Mouse (Mus musculus) NIH3T3 (cell line): ENCODE measurements at regions not wholly inside any gene's neighbourhood (a gene's known extent, or its start where the extent isn't known, plus 50 kb on each side); places are given as distances from the start of the nearest gene placed in this dataset.

ENCODE experiments used
- DNase-seq: peaks from one replicate; pipeline ENCODE4 v3.0.0-alpha.2; 2012; ENCODE audit warnings: low read depth

DNA sequence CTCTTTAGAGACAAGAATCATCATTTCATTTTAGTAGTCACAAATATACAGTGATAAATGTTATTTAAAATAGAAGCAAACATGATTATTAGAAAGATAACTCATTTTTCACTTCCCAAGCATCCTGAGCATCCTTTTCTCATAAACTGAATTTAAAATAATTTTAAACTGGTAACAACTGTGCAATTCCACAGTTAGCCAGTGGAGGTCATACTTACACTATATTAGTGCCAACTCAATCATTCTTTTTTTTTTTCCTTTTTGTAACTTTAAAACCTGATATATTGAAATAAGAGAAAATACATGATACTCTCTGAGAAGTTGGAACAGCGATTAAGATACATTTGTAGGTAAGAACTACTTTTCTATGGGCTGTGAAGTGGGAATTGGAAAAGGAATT lies 113.2 kb upstream of the Gm17509 start:
- DNase-seq, result peak; percentile 72

DNA sequence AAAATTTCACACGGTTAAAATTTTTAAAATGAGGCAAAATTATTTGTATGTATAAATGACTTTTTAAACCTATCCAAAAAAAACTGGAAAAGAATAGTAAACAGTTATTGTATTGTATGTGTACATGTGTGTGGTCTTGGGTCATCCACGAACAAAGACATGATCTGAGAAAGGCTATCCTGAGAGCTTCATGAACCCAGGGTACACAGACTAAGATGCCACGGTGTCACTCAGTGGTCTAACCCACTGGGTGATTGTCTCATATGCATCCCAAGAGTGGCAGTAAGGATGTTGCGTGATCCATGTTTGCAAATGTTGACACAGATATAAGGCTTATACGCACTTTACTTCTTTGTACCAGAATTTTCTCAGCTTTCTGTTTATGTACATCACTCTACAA lies 113.7 kb upstream of the Gm17509 start:
- DNase-seq, result no peak

DNA sequence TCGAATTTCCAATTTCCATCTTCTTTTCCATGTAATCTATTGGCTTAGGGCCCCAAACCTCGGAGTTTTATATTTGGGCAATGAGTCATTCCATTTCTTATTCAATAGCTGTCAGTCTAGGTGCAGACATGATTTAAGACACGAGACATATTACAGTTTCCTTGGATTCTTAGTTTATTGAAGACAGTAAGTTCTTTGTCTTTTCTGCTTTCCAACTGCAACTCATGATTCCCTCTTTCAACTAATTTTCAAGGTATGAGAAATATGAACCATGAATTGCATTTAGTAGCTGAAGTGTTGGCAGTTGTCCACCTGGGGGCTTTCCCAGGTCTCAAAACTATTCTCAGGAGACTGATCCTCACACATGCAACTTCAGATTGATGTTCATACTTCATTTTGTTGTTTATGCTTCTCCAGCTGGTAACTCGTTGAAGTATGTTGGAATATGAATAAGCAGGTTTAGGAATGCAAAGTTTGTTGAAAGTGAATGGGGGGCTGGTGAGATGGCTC lies 160.3 kb upstream of the Gm17509 start:
- peak; percentile 91 for DNase-seq

DNA sequence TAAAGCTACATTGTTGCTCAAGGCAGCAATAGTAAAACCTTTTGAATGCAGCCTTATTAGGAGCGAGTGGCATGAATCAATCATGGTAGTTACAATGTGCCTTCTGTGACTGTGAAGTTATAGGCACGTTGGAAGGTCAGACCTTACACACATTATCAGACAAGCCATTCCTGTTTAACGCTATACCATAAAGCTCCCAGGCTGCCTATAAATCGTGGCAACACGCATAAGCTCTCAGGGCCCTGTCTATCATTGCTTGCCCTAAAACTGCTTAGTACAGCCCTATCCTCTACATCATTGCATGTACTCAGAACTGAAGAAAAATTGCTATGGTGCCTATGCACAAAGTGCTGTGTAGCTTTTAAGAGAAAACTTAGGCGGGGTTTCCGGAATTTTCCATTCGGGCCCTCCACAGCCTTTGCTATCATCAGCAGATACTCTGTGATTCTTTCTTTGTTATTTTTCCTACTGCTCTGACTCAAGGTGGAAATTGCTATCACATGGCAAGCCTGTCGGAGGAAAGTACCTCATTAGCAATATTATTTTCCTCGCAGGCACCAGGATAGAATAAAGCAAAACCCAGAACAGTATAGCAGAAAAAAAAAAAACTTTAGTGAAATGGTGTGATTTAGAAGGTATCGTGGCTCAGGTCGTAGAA lies 162.7 kb upstream of the Gm17509 start:
- DNase-seq, result peak; percentile 10

DNA sequence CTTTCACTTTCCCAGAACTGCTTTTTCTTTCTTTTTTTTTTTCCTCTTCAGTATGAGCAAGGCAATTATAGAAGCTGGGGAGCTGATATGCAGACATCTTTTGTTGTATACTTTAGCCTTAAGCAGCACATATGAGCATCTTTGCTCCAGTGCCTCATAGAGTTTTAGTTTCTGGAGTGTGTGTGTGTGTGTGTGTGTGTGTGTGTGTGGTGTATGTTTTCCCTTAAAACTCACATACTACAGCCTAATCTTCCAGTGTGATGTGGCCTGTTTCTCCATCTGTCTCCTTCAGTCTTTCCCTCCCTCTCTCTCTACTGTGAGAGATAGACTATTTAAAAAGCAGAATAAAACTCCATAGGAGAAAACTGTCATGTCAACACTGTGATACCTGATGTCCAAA lies 169.4 kb upstream of the Gm17509 start:
- peak; percentile 5 for DNase-seq

DNA sequence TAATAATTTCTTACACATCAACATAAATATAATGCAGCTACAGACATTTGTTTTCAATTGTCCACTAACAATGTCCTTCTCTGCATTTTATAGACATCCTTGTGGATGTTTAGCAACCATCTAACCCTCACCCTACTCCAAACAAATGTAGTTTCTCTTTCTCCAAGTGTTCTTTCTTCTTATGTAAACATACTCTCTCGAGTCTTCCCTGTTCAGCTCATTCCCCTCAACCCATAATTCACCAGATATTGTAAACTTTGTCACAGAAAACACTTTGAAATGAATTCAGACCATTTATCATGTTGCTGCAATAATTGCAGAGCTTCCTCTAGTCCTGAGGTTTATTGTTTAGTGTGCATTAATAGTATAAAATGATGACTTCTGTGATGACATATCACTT lies 172.6 kb upstream of the Gm17509 start:
- no peak for DNase-seq

DNA sequence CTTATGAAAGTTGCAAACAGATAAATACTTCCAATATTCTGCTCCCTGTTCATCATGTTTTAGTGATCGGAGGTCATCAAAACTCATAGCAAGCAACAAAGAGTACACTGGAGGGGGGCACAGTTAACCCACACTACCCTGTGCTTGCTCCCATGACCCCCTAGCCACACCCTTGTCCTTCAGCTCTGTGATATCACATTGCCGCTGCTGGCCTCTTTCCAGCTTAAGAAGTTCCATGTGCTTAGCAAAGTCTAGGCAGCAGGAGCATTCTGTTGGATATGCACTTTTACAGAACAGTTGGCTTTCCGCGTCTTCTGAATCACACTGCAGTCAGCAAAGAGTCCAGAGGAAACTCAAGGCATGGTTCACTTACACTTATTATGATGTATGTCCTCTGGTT lies 180.4 kb upstream of the Gm17509 start:
- peak; percentile 29 for DNase-seq

DNA sequence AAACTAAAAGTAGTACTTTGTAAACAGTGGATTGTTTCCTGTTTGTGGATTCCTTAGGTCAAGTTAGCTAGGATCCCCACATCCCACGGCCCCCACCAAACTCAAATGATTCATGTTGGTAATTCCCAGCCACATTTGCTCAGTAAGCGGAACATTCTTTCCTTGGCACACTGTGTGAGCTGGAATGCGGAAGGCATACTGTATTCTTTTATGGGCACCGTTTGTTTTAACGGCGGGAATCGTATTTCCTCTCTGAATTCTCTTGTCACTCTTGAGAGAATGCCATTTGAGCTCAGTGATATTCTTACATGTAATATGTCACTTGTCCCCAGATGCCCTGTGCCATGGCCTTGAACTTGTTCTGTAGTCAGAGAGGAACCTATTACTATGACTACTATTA lies 189.1 kb upstream of the Gm17509 start:
- peak; percentile 25 for DNase-seq

DNA sequence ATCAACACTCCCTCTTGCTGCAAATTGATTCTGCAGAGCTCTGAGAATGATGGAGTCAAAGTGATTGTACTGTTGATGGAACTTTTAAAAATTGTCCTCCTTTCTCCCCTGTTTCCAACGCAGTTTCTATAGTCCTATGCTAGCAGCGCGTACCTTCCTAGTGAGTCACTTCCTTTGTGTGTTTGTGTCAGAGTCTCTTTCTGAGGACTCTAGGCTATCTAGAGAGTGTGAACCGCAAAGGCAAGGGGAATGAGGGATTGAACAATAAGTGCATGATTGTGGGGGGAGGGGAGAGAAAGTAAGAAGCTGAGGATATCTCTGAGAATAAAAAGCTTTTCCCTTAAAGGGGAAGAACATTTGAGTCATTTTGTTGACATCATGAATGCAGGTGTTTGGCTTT lies 188.5 kb upstream of the Hcn1 start:
- DNase-seq, result no peak

DNA sequence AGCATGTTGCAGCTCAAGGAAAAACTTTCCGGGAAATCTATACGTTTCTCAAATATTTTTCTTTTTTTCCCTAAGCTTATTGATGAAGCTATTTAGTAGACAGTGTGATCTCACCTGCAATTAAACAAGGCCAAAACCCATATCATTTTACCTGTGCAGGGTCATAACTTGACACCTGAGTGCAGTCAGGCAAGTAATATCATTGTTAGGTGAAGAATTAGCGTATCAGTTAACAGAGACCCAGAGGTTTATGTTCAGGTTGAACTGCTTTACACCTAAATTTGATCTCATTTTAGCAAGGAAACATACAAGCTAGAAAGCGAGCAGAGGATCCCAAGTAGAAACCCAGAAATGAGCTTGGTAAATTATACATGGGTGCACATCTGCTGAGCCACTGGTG lies 178.6 kb upstream of the Hcn1 start:
- DNase-seq, result no peak

DNA sequence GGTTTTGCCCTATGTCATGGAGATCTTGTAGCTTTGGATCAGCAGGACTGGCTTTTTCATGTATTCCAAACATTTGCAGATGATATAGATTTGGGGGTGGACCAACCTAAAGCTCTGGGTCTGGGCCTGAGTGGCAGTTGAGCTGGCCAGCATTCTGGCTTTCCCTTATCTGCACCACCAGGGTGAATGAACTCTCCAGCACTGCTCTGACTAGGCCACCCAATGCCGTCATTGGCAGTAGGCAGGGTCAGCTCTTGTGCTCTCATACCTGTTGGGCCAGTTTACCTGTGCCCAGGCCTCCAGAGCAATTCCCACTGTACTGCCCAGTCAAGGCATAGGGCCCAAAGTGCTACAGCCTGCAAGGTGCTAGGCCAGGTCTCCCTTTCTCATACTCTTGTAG lies 177.1 kb upstream of the Hcn1 start:
- no peak for DNase-seq

DNA sequence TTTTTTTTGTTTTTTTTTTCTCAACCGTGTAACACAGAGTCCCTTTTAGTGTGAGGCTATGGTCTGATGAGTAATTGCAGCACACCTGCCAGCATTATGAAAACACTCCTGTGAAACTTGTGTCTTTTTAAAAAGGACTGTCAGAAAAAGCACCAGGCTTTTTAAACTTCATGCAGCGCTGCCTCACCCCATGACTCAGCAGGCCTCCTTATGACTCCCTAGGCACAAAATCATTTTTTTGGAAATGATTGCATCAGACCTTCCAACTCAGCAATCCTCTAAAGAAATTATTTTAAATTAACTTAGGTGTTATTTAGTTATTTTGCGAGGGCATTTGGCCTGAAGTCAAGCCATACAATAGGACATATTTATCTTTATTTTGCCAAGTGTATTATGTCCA lies 134.7 kb upstream of the Hcn1 start:
- peak; percentile 78 for DNase-seq

DNA sequence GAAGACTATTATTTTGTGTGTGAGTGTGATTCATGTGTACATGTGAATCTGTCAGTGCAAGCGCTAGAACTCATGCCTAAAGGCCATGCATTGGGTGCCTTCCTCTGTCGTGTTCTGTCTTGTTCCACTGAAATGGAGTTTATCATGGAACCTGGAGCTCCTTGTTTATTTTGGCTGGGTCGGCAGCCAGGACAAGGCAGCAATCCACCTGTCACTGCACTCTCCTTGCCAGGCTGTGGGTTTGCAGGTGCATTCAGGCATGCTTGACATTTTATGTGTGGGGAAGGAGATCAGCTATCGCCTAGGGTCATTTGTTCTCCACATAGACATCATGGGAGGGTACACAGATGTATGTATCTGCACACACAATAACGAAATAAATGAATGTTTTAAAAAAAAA lies 129.4 kb upstream of the Hcn1 start:
- no peak for DNase-seq

DNA sequence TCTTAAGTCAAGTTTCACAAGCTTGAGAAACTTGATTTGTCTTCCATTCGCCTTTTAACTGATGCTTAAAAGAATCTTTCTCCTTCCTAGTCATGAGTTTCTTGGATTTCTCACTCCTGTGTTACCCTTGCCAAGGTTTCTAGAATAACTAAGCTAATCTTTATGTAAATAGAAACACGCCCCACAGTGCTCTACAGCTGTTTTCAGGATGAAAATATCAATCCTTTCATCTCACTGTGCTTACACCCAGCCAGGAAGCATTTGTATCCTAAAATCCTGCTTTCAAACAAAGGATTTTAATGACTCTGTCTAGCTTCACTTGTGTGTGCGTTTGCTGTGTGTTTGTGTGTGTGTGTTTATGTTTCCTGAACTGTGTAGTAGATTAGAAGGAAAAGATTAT lies 119.5 kb upstream of the Hcn1 start:
- no peak for DNase-seq

DNA sequence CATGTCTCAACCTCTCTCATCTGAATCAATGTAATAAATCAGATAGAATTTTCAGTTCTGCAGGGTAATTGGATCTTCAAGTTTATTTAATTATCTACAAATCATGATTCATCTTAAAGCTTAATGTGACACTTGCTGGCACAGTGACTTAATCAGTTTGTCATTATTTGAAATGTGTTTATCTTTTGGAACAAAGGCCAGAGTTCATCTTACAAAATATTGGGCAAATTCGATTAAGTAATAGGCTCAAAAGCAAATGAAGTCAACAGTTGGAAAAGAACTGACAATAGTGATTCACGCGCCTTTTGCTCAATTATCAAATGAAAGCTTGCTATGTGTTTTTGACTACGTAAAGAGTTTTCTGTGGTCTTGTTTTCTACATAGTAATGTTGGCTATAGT lies 93.4 kb upstream of the Hcn1 start:
- peak; percentile 9 for DNase-seq

DNA sequence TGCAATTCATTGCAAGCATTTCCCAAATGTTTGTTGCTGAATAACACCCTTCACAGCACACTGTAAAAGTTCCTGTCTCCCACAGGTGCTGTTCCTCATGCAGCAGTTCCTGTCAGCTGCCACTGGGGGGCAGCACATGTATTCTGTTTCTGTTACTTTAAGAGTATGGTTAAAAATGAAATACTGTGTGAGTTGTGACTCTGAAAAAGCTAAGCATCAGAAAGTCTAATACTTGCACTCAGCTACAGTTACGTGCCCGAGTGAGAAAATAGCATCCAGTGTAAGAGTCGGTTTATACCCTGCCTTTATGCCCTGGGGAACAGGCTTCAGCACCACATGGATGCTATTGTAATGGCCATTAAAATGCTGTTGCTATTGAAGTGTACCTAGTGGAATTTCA lies 52.0 kb upstream of the Hcn1 start:
- DNase-seq, result peak; percentile 75
